Mouse (Mus musculus): ENCODE data around the gene Gm20388. TPM values are rescaled to one million over a fixed set of nuclear protein-coding genes. Genes with fewer than 3 reads are reported as not detected.
A peak's percentile ranks its signal among the peaks of the same experiment; 100 is the strongest.

The Gm20388 gene
- total RNA-seq, 1 experiment from 2014 or later, result 35.7 TPM

- ATAC-seq (replicated peaks; ENCODE audit: low read depth, poor library complexity, severe bottlenecking), result peak; percentile 76
Measured at GRCm38 (mm10) chr8:123750171-123750693, 3839.6 kb downstream of the Gm20388 start.

- no peak for ATAC-seq (replicated peaks; ENCODE audit: low read depth, poor library complexity, severe bottlenecking)
Measured at GRCm38 (mm10) chr8:123752773-123753468, 3842.3 kb downstream of the Gm20388 start.

GRCm38 (mm10) chr8:123753604-123754375 is 3843.1 kb downstream of the Gm20388 start:
- 0 out of 2 replicates have a peak, but pooled peaks have one; percentile 33 for ATAC-seq (replicated peaks; ENCODE audit: low read depth, poor library complexity, severe bottlenecking)

- ATAC-seq (replicated peaks; ENCODE audit: low read depth, poor library complexity, severe bottlenecking), result no peak
Measured at GRCm38 (mm10) chr8:123754538-123755431, 3844.1 kb downstream of the Gm20388 start.

GRCm38 (mm10) chr8:123756901-123757300 is 3846.3 kb downstream of the Gm20388 start:
- ATAC-seq (replicated peaks; ENCODE audit: low read depth, poor library complexity, severe bottlenecking), result no peak

- ATAC-seq (replicated peaks; ENCODE audit: low read depth, poor library complexity, severe bottlenecking), result no peak
Measured at GRCm38 (mm10) chr8:123758935-123759334, 3848.3 kb downstream of the Gm20388 start.

- no peak for ATAC-seq (replicated peaks; ENCODE audit: low read depth, poor library complexity, severe bottlenecking)
Measured at GRCm38 (mm10) chr8:123759933-123760332, 3849.3 kb downstream of the Gm20388 start.

GRCm38 (mm10) chr8:123760579-123760978 is 3849.9 kb downstream of the Gm20388 start:
- ATAC-seq (replicated peaks; ENCODE audit: low read depth, poor library complexity, severe bottlenecking), result no peak

- no peak for ATAC-seq (replicated peaks; ENCODE audit: low read depth, poor library complexity, severe bottlenecking)
Measured at GRCm38 (mm10) chr8:123761266-123761882, 3850.7 kb downstream of the Gm20388 start.

GRCm38 (mm10) chr8:123761883-123762270 is 3851.2 kb downstream of the Gm20388 start:
- ATAC-seq (replicated peaks; ENCODE audit: low read depth, poor library complexity, severe bottlenecking), result no peak

GRCm38 (mm10) chr8:123763355-123763754 is 3852.7 kb downstream of the Gm20388 start:
- peak; percentile 29; the same call in 1 of the 2 replicates for ATAC-seq (replicated peaks; ENCODE audit: low read depth, poor library complexity, severe bottlenecking)

GRCm38 (mm10) chr8:123764671-123765070 is 3854.0 kb downstream of the Gm20388 start:
- no peak for ATAC-seq (replicated peaks; ENCODE audit: low read depth, poor library complexity, severe bottlenecking)

- no peak for ATAC-seq (replicated peaks; ENCODE audit: low read depth, poor library complexity, severe bottlenecking)
Measured at GRCm38 (mm10) chr8:123766516-123766915, 3855.9 kb downstream of the Gm20388 start.

- ATAC-seq (replicated peaks; ENCODE audit: low read depth, poor library complexity, severe bottlenecking), result no peak
Measured at GRCm38 (mm10) chr8:123767874-123768273, 3857.2 kb downstream of the Gm20388 start.

GRCm38 (mm10) chr8:123768492-123769356 is 3858.1 kb downstream of the Gm20388 start:
- ATAC-seq (replicated peaks; ENCODE audit: low read depth, poor library complexity, severe bottlenecking), result peak; percentile 96

GRCm38 (mm10) chr8:123773468-123773867 is 3862.8 kb downstream of the Gm20388 start:
- ATAC-seq (replicated peaks; ENCODE audit: low read depth, poor library complexity, severe bottlenecking), result no peak

GRCm38 (mm10) chr8:123774491-123774890 is 3863.8 kb downstream of the Gm20388 start:
- no peak for ATAC-seq (replicated peaks; ENCODE audit: low read depth, poor library complexity, severe bottlenecking)

GRCm38 (mm10) chr8:123777319-123777718 is 3866.7 kb downstream of the Gm20388 start:
- no peak for ATAC-seq (replicated peaks; ENCODE audit: low read depth, poor library complexity, severe bottlenecking)

GRCm38 (mm10) chr8:123780471-123780870 is 3869.8 kb downstream of the Gm20388 start:
- no peak for ATAC-seq (replicated peaks; ENCODE audit: low read depth, poor library complexity, severe bottlenecking)

Measured in common myeloid progenitor, adult 5-6 weeks (primary cell).